Mouse (Mus musculus) heart, embryonic 14.5 days (tissue): ENCODE results near the gene Brix1. TPM values are rescaled to one million over a fixed set of nuclear protein-coding genes. Genes with fewer than 3 reads are reported as not detected.

Experiments used
- ATAC-seq: fragments of 200-750 bp; cut with Nextera tagmentation; 2 replicates; pipeline ENCODE4 v1.8.0; 2017; ENCODE audit warnings: low read depth, moderate TSS enrichment; ENCODE audit not compliant: insufficient number of reproducible peaks, insufficient read depth, low FRiP score
- H3K27ac ChIP-seq, 2 experiments: fragments of 200-500 bp in 1 of 2; fragments of 300-500 bp in 1 of 2; sonication (generic) in 1 of 2; replicated peaks in 1 of 2; 2 replicates each; pipeline ENCODE4 v1.5.1; 2012 to 2014; ENCODE audit warnings: low read depth in 2 of 2, low read length in 2 of 2, control low read depth in 1 of 2, mild to moderate bottlenecking in 1 of 2, mixed read lengths in 1 of 2; ENCODE audit not compliant: control insufficient read depth in 1 of 2, insufficient read depth in 1 of 2
- H3K27me3 ChIP-seq: fragments of 300-500 bp; sonication (generic); 2 replicates; pipeline ENCODE4 v1.6.1; 2014; ENCODE audit warnings: mild to moderate bottlenecking, low read length, control low read depth; ENCODE audit not compliant: control insufficient read depth, insufficient read depth
- H3K36me3 ChIP-seq: fragments of 300-500 bp; sonication (generic); 2 replicates; pipeline ENCODE4 v1.6.1; 2014; ENCODE audit warnings: mild to moderate bottlenecking, control low read depth, low read length, mixed read lengths; ENCODE audit not compliant: control insufficient read depth, insufficient read depth
- H3K4me1 ChIP-seq, 2 experiments: fragments of 200-500 bp in 1 of 2; fragments of 300-500 bp in 1 of 2; sonication (generic) in 1 of 2; 2 replicates each; pipeline ENCODE4 v1.6.1; 2012 to 2014; ENCODE audit warnings: low read length in 2 of 2, control low read depth in 1 of 2, mixed read lengths in 1 of 2; ENCODE audit not compliant: control insufficient read depth in 2 of 2, insufficient read depth in 2 of 2
- H3K4me2 ChIP-seq: fragments of 300-500 bp; sonication (generic); 2 replicates; pipeline ENCODE4 v1.6.1; 2014; ENCODE audit warnings: mild to moderate bottlenecking, low read length
- H3K4me3 ChIP-seq, 2 experiments: fragments of 200-500 bp in 1 of 2; fragments of 300-500 bp in 1 of 2; sonication (generic) in 1 of 2; 2 replicates each; pipeline ENCODE4 v1.5.1; 2012 to 2014; ENCODE audit warnings: low read length in 2 of 2, mild to moderate bottlenecking in 2 of 2, control low read depth in 1 of 2, low read depth in 1 of 2, moderate library complexity in 1 of 2; ENCODE audit not compliant: control insufficient read depth in 1 of 2, insufficient read depth in 1 of 2
- H3K9ac ChIP-seq: fragments of 300-500 bp; sonication (generic); 2 replicates; pipeline ENCODE4 v1.6.1; 2014; ENCODE audit warnings: mild to moderate bottlenecking, low read length
- H3K9me3 ChIP-seq: fragments of 300-500 bp; sonication (generic); 2 replicates; pipeline ENCODE4 v1.6.1; 2016; ENCODE audit warnings: low read length, control low read depth; ENCODE audit not compliant: control insufficient read depth
- WGBS: fragments of 180-500 bp; shearing (Covaris S2); extraction: QIAGEN DNeasy Blood & Tissue Kit; methylation state at CpG from one replicate; pipeline ENCODE4 v1.1.7; 2014; 5-methylcytosine and 5-hydroxymethylcytosine counted together
- polyA plus RNA-seq: library from polyadenylated mRNA; unstranded; fragments of >200 nt; fragmentation: Nextera tagmentation; extraction: Ambion mirVana; gene quantifications from 2 replicates; pipeline ENCODE4 v1.2.1, GENCODE M21; 2014

Gene Brix1
- polyA plus RNA-seq, 1 experiment from 2014 or later: 55.9 TPM

DNA sequence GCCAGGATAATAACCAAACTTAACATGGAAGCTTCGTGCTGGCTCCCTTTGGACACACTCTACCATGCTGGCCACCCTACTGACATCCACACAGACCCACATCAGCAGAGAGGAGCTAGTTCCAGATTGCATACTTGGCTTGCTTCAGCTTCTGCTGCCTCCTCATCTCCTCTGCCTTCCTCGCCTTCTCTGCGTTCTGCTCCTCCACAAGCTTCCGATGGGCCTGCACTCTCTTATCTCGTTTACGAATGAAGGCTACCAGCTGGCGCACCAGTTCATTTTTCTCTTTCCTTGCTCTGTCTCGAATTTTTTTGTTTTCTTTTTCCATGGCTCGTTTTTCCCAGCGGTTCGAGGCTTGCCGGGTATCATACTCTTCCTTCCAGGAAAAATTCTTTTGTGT is 24.8 kb downstream of the Brix1 start:
- peaks cover 55% of the 10 kb centered on the region for H3K36me3 ChIP-seq
- no peak overlapping the region for H3K4me3 ChIP-seq
- H3K4me1 ChIP-seq: no peaks in the 10 kb centered on the region
- no peak overlapping the region for H3K4me2 ChIP-seq
- H3K9ac ChIP-seq: no peak overlapping the region
- H3K27ac ChIP-seq: no peak overlapping the region
- no peak for ATAC-seq
- H3K27me3 ChIP-seq: no peaks in the 10 kb centered on the region
- WGBS: 68% methylated on average over 12 of the region's 12 CpGs
- H3K9me3 ChIP-seq: no peaks in the 10 kb centered on the region

DNA sequence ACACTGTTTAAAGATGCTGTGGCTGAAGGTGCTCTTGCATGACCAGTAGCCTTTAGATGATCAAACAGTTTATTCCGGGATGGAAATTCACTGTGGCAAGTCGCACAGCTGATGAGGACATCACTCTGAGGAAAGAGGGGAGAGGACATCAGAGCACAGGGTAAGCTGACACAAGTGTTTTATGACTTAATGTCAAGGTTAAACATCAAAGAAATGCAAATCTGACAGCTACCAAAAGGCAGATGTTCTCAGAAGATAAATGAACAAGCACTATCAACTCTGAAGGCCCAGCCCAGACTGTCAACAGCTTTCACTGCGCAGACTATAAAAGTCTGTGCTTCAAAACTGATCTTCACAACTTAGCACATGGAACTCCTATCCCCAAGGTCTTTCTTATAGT is 38.6 kb downstream of the Brix1 start:
- H3K4me2 ChIP-seq: no peak overlapping the region
- no peak overlapping the region for H3K27ac ChIP-seq
- H3K9ac ChIP-seq: no peak overlapping the region
- H3K27me3 ChIP-seq: no peaks in the 10 kb centered on the region
- H3K36me3 ChIP-seq: peaks cover 80% of the 10 kb centered on the region
- H3K4me3 ChIP-seq: no peak overlapping the region
- no peak for ATAC-seq
- WGBS: 87% methylated on average over 3 of the region's 3 CpGs
- H3K9me3 ChIP-seq: no peaks in the 10 kb centered on the region
- H3K4me1 ChIP-seq: no peaks in the 10 kb centered on the region

DNA sequence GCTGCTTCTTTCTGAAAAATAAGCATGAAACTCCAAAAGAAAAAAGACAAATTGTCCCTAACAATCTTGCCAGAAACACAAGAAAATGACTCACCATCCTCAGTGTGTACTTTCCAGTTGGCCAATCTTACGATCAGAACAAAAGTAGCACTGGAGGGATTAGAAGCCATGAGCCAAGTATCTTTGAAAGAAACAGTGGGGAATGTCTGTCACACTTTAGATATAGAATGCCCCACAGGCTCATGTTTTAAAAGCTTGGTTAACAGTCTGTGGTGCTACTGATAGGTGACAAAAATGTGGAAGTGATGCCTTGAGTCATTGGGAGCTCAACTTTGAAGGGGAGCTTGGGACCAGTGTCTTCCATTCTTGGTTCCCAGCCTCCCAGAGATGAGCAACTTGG is 43.5 kb downstream of the Brix1 start:
- H3K4me1 ChIP-seq: no peaks in the 10 kb centered on the region
- no peak overlapping the region for H3K27ac ChIP-seq
- no peak for ATAC-seq
- no peak overlapping the region for H3K4me3 ChIP-seq
- H3K9ac ChIP-seq: no peak overlapping the region
- no peaks in the 10 kb centered on the region for H3K9me3 ChIP-seq
- WGBS: 89% methylated on average over 1 of the region's 1 CpGs
- H3K36me3 ChIP-seq: peaks cover 52% of the 10 kb centered on the region
- H3K27me3 ChIP-seq: no peaks in the 10 kb centered on the region
- H3K4me2 ChIP-seq: no peak overlapping the region

DNA sequence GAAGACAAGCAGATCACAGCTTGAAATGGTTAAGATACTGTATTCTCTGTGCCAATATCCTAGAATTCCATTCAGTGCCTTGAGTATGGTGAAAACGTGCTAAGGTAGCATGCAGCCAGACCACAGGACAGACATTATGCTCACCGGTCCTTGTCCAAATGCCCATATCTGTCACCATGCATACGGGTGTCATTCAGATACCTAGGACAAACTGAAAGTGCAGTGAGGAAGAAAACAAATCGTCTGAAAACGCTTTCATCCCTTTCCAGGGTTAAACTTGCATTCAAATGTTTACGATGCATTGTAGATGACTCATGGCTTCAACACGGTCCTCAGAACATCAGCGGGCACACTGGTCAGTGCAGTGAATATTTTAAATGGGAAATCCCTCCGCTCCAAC is 44.3 kb downstream of the Brix1 start:
- peaks cover 45% of the 10 kb centered on the region for H3K36me3 ChIP-seq

DNA sequence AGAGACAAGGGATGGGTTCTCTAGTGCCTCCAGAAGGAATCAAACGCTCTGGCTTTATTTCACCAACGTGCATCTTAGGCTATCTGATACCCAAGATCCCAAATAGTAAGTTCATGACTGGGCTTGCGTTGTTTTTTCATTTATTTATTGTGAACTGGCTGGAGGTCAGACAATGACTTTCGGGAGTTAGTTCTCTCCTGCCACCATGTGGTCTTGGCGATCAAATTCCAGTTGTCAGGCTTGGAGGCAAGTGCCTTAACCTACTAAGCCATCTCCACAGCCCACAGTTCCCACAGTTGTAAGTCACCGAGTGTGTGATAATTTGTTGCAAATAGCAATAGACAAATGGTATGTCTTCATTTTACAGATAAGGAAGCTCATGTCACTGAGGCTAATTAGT is 45.8 kb downstream of the Brix1 start:
- H3K9me3 ChIP-seq: peaks cover 3% of the 10 kb centered on the region; the same call in 1 of the 2 replicates
- H3K4me2 ChIP-seq: no peak overlapping the region
- H3K36me3 ChIP-seq: peaks cover 34% of the 10 kb centered on the region
- H3K4me3 ChIP-seq: no peak overlapping the region
- H3K4me1 ChIP-seq: no peaks in the 10 kb centered on the region
- no peak overlapping the region for H3K27ac ChIP-seq
- H3K9ac ChIP-seq: no peak overlapping the region
- WGBS: 71% methylated on average over 6 of the region's 6 CpGs
- H3K27me3 ChIP-seq: no peaks in the 10 kb centered on the region
- ATAC-seq: no peak

More for the DNA sequence above, 44.3 kb downstream of the Brix1 start:
- Histone ChIP-seq H3K9me3 (peaks cover 2% of the 10 kb centered on the region; the same call in 1 of the 2 replicates), H3K4me1 (no peaks in the 10 kb centered on the region), H3K27me3 (no peaks in the 10 kb centered on the region), H3K9ac (no peak overlapping the region), H3K4me2 (no peak overlapping the region), H3K4me3 (no peak overlapping the region), H3K27ac (no peak overlapping the region)
- no peak for ATAC-seq
- 86% methylated on average over 9 of the region's 9 CpGs for WGBS

DNA sequence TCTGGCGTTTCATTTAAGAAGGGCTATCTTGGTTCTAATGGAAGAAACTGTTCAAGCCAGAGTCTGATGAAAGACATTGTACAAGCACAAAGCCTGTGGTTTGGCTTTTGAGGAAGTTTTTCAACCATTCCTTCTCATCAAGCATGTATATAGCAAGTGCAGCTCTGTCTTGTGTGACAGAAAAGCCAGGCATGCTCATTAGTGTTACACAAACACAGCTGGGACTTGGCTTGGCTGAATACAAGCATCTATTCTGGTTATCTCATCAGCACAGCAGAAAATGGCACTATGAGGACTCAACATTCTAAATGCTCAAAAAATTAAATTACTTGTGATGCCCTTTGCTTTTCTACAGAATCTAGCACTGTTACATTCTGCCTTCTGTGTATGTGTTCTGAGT is 48.9 kb downstream of the Brix1 start:
- Histone ChIP-seq H3K27ac (no peak overlapping the region), H3K4me1 (no peaks in the 10 kb centered on the region), H3K27me3 (no peaks in the 10 kb centered on the region), H3K9me3 (peaks cover 3% of the 10 kb centered on the region; the same call in 1 of the 2 replicates), H3K4me2 (no peak overlapping the region), H3K4me3 (no peak overlapping the region), H3K9ac (no peak overlapping the region), H3K36me3 (peaks cover 7% of the 10 kb centered on the region)
- no peak for ATAC-seq
- WGBS: 65% methylated on average over 1 of the region's 1 CpGs

DNA sequence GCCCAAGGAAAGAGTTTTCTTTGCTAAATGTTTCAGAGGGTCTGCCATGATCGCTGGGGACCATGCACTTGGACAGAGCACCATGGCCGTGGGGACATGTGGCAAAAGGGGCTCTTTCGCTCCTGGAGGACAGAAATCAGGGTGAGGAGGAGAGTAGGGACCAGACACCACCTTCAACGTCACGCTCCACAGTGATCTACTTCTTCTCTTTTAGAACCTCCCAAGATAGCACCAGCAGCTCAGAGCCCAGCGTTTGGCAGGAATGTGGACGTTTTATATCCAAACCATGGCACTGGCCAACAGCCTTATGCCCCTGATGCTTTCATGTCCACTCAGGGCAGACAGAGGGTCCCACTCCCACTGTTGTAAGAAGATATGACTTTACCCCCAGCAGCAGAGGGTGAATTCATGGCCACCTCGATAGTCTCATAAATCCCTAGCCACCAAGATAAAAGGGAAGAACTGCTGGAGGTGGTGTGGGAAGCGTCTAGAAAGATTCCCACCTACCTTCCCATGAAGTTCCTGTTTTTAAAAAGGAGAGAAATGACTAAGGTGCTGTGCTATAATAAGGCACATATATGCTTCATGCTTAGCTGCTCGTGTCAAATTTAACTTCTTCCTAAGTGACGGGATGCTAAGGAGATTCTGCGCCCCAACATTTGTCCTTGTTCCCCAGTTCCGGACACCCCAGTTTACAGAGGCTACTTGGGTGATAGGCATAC is 59.0 kb downstream of the Brix1 start:
- 81% methylated on average over 13 of the region's 13 CpGs for WGBS
- Histone ChIP-seq H3K4me2 (no peak overlapping the region), H3K9ac (no peak overlapping the region), H3K27me3 (no peaks in the 10 kb centered on the region), H3K36me3 (no peaks in the 10 kb centered on the region), H3K4me1 (no peaks in the 10 kb centered on the region), H3K9me3 (no peaks in the 10 kb centered on the region), H3K4me3 (no peak overlapping the region), H3K27ac (no peak overlapping the region)
- ATAC-seq: no peak

DNA sequence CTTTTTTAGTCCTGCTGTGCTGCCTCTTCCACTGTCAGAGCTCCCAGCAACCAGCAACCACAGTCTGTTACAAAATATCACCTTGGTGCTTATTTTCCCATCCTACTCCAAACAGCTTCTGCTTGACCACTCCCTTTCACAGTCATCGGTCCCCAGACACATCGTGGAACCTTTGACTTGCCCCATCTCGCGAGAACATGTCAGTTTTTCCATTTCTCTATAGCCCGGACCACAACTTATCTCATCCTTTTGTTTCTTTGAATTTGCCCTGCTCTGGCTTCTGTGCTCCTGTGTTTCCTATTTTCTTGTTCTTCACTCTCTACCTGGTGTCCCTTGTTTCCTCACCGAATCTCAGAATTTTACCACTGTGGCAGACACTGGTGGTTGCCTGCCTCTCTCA is 59.6 kb downstream of the Brix1 start:
- no peak overlapping the region for H3K4me2 ChIP-seq
- H3K36me3 ChIP-seq: no peaks in the 10 kb centered on the region
- WGBS: 75% methylated on average over 6 of the region's 6 CpGs
- no peak overlapping the region for H3K27ac ChIP-seq
- no peak overlapping the region for H3K9ac ChIP-seq
- H3K4me3 ChIP-seq: no peak overlapping the region
- no peaks in the 10 kb centered on the region for H3K27me3 ChIP-seq
- H3K9me3 ChIP-seq: no peaks in the 10 kb centered on the region
- no peaks in the 10 kb centered on the region for H3K4me1 ChIP-seq
- no peak for ATAC-seq
